Mouse (Mus musculus) CH12.LX (cell line): Measurements from ENCODE around the gene Rbfox1.

Experiments used
- CHD1 ChIP-seq: IDR thresholded peaks from 2 replicates; pipeline ENCODE4 v1.6.1; 2012; ENCODE audit warnings: low read depth, low read length, improper control_type of control experiment, inconsistent platforms
- CTCF ChIP-seq, 2 experiments: IDR thresholded peaks in 1 of 2; conservative IDR thresholded peaks in 1 of 2; 2 replicates each; pipeline ENCODE4 v1.5.1; 2011 to 2012; ENCODE audit warnings: low read depth in 2 of 2, low read length in 2 of 2, improper control_type of control experiment in 1 of 2, inconsistent platforms in 1 of 2, mild to moderate bottlenecking in 1 of 2, moderate library complexity in 1 of 2
- E2F4 ChIP-seq: IDR thresholded peaks from 2 replicates; pipeline ENCODE4 v1.6.1; 2011; ENCODE audit warnings: low read depth, low read length, improper control_type of control experiment; ENCODE audit not compliant: insufficient replicate concordance
- EP300 ChIP-seq: IDR thresholded peaks from 2 replicates; pipeline ENCODE4 v1.6.1; 2011; ENCODE audit warnings: low read length, improper control_type of control experiment
- ETS1 ChIP-seq: conservative IDR thresholded peaks from 2 replicates; pipeline ENCODE4 v1.6.1; 2012; ENCODE audit warnings: low read depth, mild to moderate bottlenecking, inconsistent platforms, low read length, improper control_type of control experiment, moderate library complexity
- HCFC1 ChIP-seq: IDR thresholded peaks from 2 replicates; pipeline ENCODE4 v1.6.1; 2012; ENCODE audit warnings: low read depth, mild to moderate bottlenecking, inconsistent platforms, low read length, improper control_type of control experiment
- MXI1 ChIP-seq: IDR thresholded peaks from 2 replicates; pipeline ENCODE4 v1.6.1; 2011; ENCODE audit warnings: mild to moderate bottlenecking, low read depth, low read length, improper control_type of control experiment
- MYC ChIP-seq: IDR thresholded peaks from 2 replicates; pipeline ENCODE4 v1.6.1; 2011; ENCODE audit warnings: low read depth, mild to moderate bottlenecking, improper control_type of control experiment, low read length
- POLR2A ChIP-seq: IDR thresholded peaks from 2 replicates; pipeline ENCODE4 v1.6.1; 2011; ENCODE audit warnings: low read depth, mild to moderate bottlenecking, improper control_type of control experiment, low read length
- RCOR1 ChIP-seq: conservative IDR thresholded peaks from 2 replicates; pipeline ENCODE4 v1.6.1; 2012; ENCODE audit warnings: low read depth, mild to moderate bottlenecking, inconsistent platforms, low read length, improper control_type of control experiment
- TCF12 ChIP-seq: IDR thresholded peaks from 2 replicates; pipeline ENCODE4 v1.6.1; 2014; ENCODE audit warnings: low read depth, mild to moderate bottlenecking, inconsistent platforms, low read length, improper control_type of control experiment
- USF1 ChIP-seq: IDR thresholded peaks from 2 replicates; pipeline ENCODE4 v1.6.1; 2014; ENCODE audit warnings: low read depth, mild to moderate bottlenecking, inconsistent platforms, low read length, improper control_type of control experiment
- USF2 ChIP-seq: conservative IDR thresholded peaks from 2 replicates; pipeline ENCODE4 v1.6.1; 2011; ENCODE audit warnings: low read depth, low read length, improper control_type of control experiment

DNA sequence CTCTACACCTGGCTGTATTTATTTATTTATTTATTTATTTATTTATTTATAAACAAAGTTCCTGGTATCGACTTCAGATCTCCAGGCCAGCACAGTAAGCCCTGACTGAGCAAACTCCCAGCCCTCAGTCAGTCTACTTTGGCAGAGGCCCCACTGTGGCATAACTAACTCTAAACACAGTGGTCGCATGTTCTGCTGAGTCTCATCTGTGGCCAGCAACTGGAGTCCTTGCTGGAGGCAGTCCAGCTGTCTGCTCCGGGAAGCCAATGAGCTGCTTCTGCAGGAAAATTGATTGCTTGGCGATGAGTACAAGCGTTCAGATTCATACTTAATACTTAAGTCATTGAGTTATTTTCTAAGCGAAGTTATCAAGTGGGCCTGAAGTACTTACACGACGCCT is 598.5 kb downstream of the Rbfox1 start:
- TF ChIP-seq USF2, result no peak
- TF ChIP-seq HCFC1, result no peak
- no peak for TF ChIP-seq CTCF (conservative IDR thresholded peaks at IDR 0.05 in 1 of 2, IDR thresholded peaks at IDR 0.05 in 1 of 2; ENCODE audit: low read depth in 2 of 2, low read length in 2 of 2)
- TF ChIP-seq EP300, result no peak
- TF ChIP-seq POLR2A, result no peak
- no peak for TF ChIP-seq CHD1
- no peak for TF ChIP-seq MYC
- no peak for TF ChIP-seq RCOR1
- no peak for TF ChIP-seq TCF12
- no peak for TF ChIP-seq ETS1
- no peak for TF ChIP-seq E2F4
- no peak for TF ChIP-seq MXI1
- no peak for TF ChIP-seq USF1
